Mouse (Mus musculus): ENCODE measurements around the gene Itga8. TPM values are rescaled to one million over a fixed set of nuclear protein-coding genes. Genes with fewer than 3 reads are reported as not detected.

Gene Itga8
- polyA plus RNA-seq, 2 experiments, result 11.3 to 14.6 TPM

GRCm38 (mm10) chr2:12138765-12139368 is 162.9 kb downstream of the Itga8 start:
- DNase-seq (ENCODE audit: low spot score) (no peak), ATAC-seq (ENCODE audit: low FRiP score, low read depth) (no peak)
- WGBS, result 86% methylated on average over 5 of the region's 5 CpGs
- H3K36me3 ChIP-seq (ENCODE audit: control insufficient read depth, insufficient read depth, low read length), result peaks cover 7% of the 10 kb centered on the region; the same call in 1 of the 2 replicates
- H3K27ac ChIP-seq (replicated peaks; ENCODE audit: low read depth, low read length), result no peak overlapping the region
- H3K4me3 ChIP-seq (replicated peaks; ENCODE audit: low read length), result no peak overlapping the region
- H3K9me3 ChIP-seq (ENCODE audit: control insufficient read depth, low read length), result no peaks in the 10 kb centered on the region
- no peaks in the 10 kb centered on the region for H3K27me3 ChIP-seq (ENCODE audit: control insufficient read depth, insufficient read depth, low read length)
- H3K4me1 ChIP-seq (ENCODE audit: control insufficient read depth, insufficient read depth, low read length), result no peaks in the 10 kb centered on the region
- H3K4me2 ChIP-seq (replicated peaks; ENCODE audit: low read depth, low read length, severe bottlenecking), result no peak overlapping the region
- no peak for TF ChIP-seq POLR2A (IDR thresholded peaks at IDR 0.05; ENCODE audit: borderline replicate concordance, extremely low read depth, insufficient read depth, insufficient read length)
- no peak overlapping the region for H3K9ac ChIP-seq (ENCODE audit: low read depth, low read length, severe bottlenecking)

GRCm38 (mm10) chr2:12126580-12126979 is 175.1 kb downstream of the Itga8 start:
- Histone ChIP-seq H3K36me3 (ENCODE audit: control insufficient read depth, insufficient read depth, low read length) (0 out of 2 replicates have a peak, but pooled peaks cover 4% of the 10 kb centered on the region), H3K4me1 (ENCODE audit: control insufficient read depth, insufficient read depth, low read length) (no peaks in the 10 kb centered on the region), H3K27ac (replicated peaks; ENCODE audit: low read depth, low read length) (no peak overlapping the region), H3K9me3 (ENCODE audit: control insufficient read depth, low read length) (no peaks in the 10 kb centered on the region), H3K9ac (ENCODE audit: low read depth, low read length, severe bottlenecking) (no peak overlapping the region), H3K27me3 (ENCODE audit: control insufficient read depth, insufficient read depth, low read length) (no peaks in the 10 kb centered on the region), H3K4me2 (replicated peaks; ENCODE audit: low read depth, low read length, severe bottlenecking) (no peak overlapping the region), H3K4me3 (replicated peaks; ENCODE audit: low read length) (no peak overlapping the region)
- ATAC-seq (ENCODE audit: low FRiP score, low read depth) (no peak), DNase-seq (ENCODE audit: low spot score) (no peak)
- no peak for TF ChIP-seq POLR2A (IDR thresholded peaks at IDR 0.05; ENCODE audit: borderline replicate concordance, extremely low read depth, insufficient read depth, insufficient read length)

DNA sequence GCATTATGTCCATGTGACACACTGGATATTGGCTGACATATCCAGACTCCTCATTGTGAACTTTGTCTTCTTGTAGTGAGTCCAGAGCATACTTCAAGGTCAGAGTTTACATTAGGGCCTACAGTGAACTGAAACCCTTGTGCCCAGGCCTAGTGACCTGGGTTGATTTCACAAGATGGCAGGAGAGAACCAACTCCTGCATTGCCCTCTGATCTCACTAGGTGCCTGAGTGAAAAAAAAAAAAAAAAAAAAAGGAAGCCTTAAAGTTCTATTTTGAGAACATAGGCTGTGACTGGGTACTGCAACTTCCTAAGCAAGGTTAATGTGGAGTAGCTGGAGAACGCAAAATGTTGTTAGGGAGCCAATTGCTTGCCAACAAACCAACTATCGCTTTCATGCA is 186.2 kb downstream of the Itga8 start:
- ATAC-seq (ENCODE audit: low FRiP score, low read depth), result no peak
- DNase-seq (ENCODE audit: low spot score), result no peak
- Histone ChIP-seq H3K9ac (ENCODE audit: low read depth, low read length, severe bottlenecking) (no peak overlapping the region), H3K4me3 (replicated peaks; ENCODE audit: low read length) (no peak overlapping the region), H3K27me3 (ENCODE audit: control insufficient read depth, insufficient read depth, low read length) (no peaks in the 10 kb centered on the region), H3K4me2 (replicated peaks; ENCODE audit: low read depth, low read length, severe bottlenecking) (no peak overlapping the region), H3K27ac (replicated peaks; ENCODE audit: low read depth, low read length) (no peak overlapping the region), H3K4me1 (ENCODE audit: control insufficient read depth, insufficient read depth, low read length) (no peaks in the 10 kb centered on the region), H3K9me3 (ENCODE audit: control insufficient read depth, low read length) (no peaks in the 10 kb centered on the region), H3K36me3 (ENCODE audit: control insufficient read depth, insufficient read depth, low read length) (no peaks in the 10 kb centered on the region)
- no peak for TF ChIP-seq POLR2A (IDR thresholded peaks at IDR 0.05; ENCODE audit: borderline replicate concordance, extremely low read depth, insufficient read depth, insufficient read length)
- 76% methylated on average over 2 of the region's 2 CpGs for WGBS

DNA sequence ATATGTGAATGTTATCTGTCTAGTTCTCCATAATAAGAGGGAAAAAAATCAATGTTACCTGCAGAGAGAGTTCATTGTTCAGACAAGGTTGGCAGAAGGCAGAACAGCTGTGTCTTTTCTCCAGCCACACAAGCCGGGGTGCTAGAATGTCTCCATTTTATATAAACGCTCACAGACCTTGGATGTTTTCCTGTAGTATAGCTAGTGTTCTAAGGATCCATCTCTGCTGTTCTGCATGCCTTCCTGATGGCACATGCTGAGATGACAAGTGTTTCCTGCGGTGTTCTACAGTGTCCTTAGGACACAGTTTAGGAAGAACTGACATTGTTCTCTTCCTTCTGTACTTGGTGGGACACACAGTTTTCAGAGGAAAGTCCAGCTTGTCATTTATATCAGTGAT is 192.4 kb downstream of the Itga8 start:
- 81% methylated on average over 3 of the region's 3 CpGs for WGBS

DNA sequence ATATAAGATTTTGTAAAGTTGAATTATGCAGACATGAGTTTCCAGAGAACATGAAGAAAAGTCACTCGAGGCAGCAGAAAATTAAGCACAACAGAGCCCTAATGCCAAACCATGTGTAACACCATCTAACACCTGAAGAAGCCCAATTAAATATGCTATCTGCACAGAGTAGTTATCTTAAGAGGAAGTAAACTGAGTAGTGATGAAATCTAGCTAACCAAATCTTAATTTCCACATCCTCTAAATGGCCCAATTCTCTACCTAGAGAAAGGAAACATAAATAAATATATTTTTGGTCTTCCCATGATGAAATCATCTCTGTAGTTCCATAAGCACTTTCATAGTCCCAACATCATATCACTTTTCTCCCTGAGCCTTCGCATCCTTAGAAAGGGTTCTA is 193.4 kb downstream of the Itga8 start:
- Histone ChIP-seq H3K27me3 (ENCODE audit: control insufficient read depth, insufficient read depth, low read length) (no peaks in the 10 kb centered on the region), H3K9me3 (ENCODE audit: control insufficient read depth, low read length) (no peaks in the 10 kb centered on the region), H3K4me1 (ENCODE audit: control insufficient read depth, insufficient read depth, low read length) (peaks cover 3% of the 10 kb centered on the region; the same call in 1 of the 2 replicates), H3K27ac (replicated peaks; ENCODE audit: low read depth, low read length) (no peak overlapping the region), H3K9ac (ENCODE audit: low read depth, low read length, severe bottlenecking) (no peak overlapping the region), H3K4me3 (replicated peaks; ENCODE audit: low read length) (no peak overlapping the region), H3K4me2 (replicated peaks; ENCODE audit: low read depth, low read length, severe bottlenecking) (no peak overlapping the region), H3K36me3 (ENCODE audit: control insufficient read depth, insufficient read depth, low read length) (no peaks in the 10 kb centered on the region)
- no peak for ATAC-seq (ENCODE audit: low FRiP score, low read depth)
- no peak for TF ChIP-seq POLR2A (IDR thresholded peaks at IDR 0.05; ENCODE audit: borderline replicate concordance, extremely low read depth, insufficient read depth, insufficient read length)
- WGBS, result 78% methylated on average over 2 of the region's 2 CpGs
- DNase-seq (ENCODE audit: low spot score), result no peak

More for the DNA sequence above, 192.4 kb downstream of the Itga8 start:
- Histone ChIP-seq H3K9ac (ENCODE audit: low read depth, low read length, severe bottlenecking) (no peak overlapping the region), H3K27me3 (ENCODE audit: control insufficient read depth, insufficient read depth, low read length) (no peaks in the 10 kb centered on the region), H3K4me2 (replicated peaks; ENCODE audit: low read depth, low read length, severe bottlenecking) (no peak overlapping the region), H3K36me3 (ENCODE audit: control insufficient read depth, insufficient read depth, low read length) (no peaks in the 10 kb centered on the region), H3K4me1 (ENCODE audit: control insufficient read depth, insufficient read depth, low read length) (peaks cover 3% of the 10 kb centered on the region; the same call in 1 of the 2 replicates), H3K27ac (replicated peaks; ENCODE audit: low read depth, low read length) (no peak overlapping the region), H3K9me3 (ENCODE audit: control insufficient read depth, low read length) (no peaks in the 10 kb centered on the region), H3K4me3 (replicated peaks; ENCODE audit: low read length) (no peak overlapping the region)
- no peak for DNase-seq (ENCODE audit: low spot score)
- no peak for ATAC-seq (ENCODE audit: low FRiP score, low read depth)
- TF ChIP-seq POLR2A (IDR thresholded peaks at IDR 0.05; ENCODE audit: borderline replicate concordance, extremely low read depth, insufficient read depth, insufficient read length), result no peak
